ENCODE assay signal across 17 mouse cellular contexts in genomic region chr15:13284219-13284618, GRCm38 (mm10).
DNase-seq lines count a peak whose midpoint lies in the region; ATAC-seq and TF ChIP-seq lines count a peak whose summit lies in the region.
"Had no signal": no experiment of that assay in that cellular context is flagged by ENCODE, and none has a peak within 500 bp of the region (broad histone marks: within the 10 kb centered on the region; RNA-seq: fewer than 3 reads in every experiment).

No protein-coding gene starts in this region.

- H3K4me3 ChIP-seq in lung, embryonic 16.5 days (ENCODE audit: low read length), result no peak overlapping the region
- H3K4me3 ChIP-seq in lung, adult 2 months (replicated peaks; ENCODE audit: extremely low read depth, low read depth, low read length), result no peak overlapping the region
- no peak overlapping the region for H3K4me3 ChIP-seq in heart, embryonic 13.5 days
- H3K4me3 ChIP-seq: hindbrain, embryonic 13.5 days; limb, embryonic 15.5 days; midbrain, embryonic 12.5 days; myocyte had no signal

- TF ChIP-seq CTCF in lung, adult 2 months (IDR thresholded peaks at IDR 0.05; ENCODE audit: insufficient read depth, low read length), result no peak

- H3K9ac ChIP-seq in lung, embryonic 16.5 days (ENCODE audit: low read length), result no peak overlapping the region
- no peak overlapping the region for H3K9ac ChIP-seq in heart, embryonic 13.5 days
- H3K9ac ChIP-seq: hindbrain, embryonic 13.5 days; limb, embryonic 15.5 days; midbrain, embryonic 12.5 days had no signal

- no peaks in the 10 kb centered on the region for H3K36me3 ChIP-seq in lung, embryonic 16.5 days (ENCODE audit: control insufficient read depth, insufficient read depth, low read length)
- no peaks in the 10 kb centered on the region for H3K36me3 ChIP-seq in heart, embryonic 13.5 days
- H3K36me3 ChIP-seq: hindbrain, embryonic 13.5 days; limb, embryonic 15.5 days; midbrain, embryonic 12.5 days had no signal

- no peak for TF ChIP-seq POLR2A in lung, adult 2 months (IDR thresholded peaks at IDR 0.05; ENCODE audit: borderline replicate concordance, extremely low read depth, low read depth, low read length)

- DNase-seq in frontal cortex, postnatal 14 days (ENCODE audit: low spot score in 2 of 2), result no peak
- no peak for DNase-seq in lung, adult 2 months
- no peak for DNase-seq in Muller cell, postnatal 12 days (ENCODE audit: inconsistent ontology term)
- no peak for DNase-seq in thymus, postnatal 4 days
- DNase-seq: cerebellum, adult 9-11 months; gastrocnemius, postnatal 36 days; kidney, postnatal 25 days; right cerebral cortex, postnatal 14 days had no signal

- peak; percentile 22; the same call in 1 of the 2 replicates for ATAC-seq in frontal cortex, adult (ENCODE audit: low TSS enrichment)
- peak; percentile 86 for ATAC-seq in lung, embryonic 16.5 days (ENCODE audit: low read depth)
- no peak for ATAC-seq in heart, embryonic 13.5 days (ENCODE audit: extremely low read depth, insufficient number of reproducible peaks, low FRiP score, low TSS enrichment)
- ATAC-seq: CD4-positive, CD25-positive, alpha-beta regulatory T cell, adult 4 months; intestine, embryonic 16.5 days had no signal

- H3K9me3 ChIP-seq in lung, embryonic 16.5 days (ENCODE audit: control insufficient read depth, low read length), result no peaks in the 10 kb centered on the region
- no peaks in the 10 kb centered on the region for H3K9me3 ChIP-seq in heart, embryonic 13.5 days
- H3K9me3 ChIP-seq: hindbrain, embryonic 13.5 days; limb, embryonic 15.5 days; midbrain, embryonic 12.5 days had no signal

- H3K27ac ChIP-seq in lung, embryonic 16.5 days (ENCODE audit: low read length), result no peak overlapping the region
- H3K27ac ChIP-seq in heart, embryonic 13.5 days (replicated peaks), result peak overlapping the region; percentile 36; the same call in 1 of the 2 replicates
- H3K27ac ChIP-seq: hindbrain, embryonic 13.5 days; limb, embryonic 15.5 days; midbrain, embryonic 12.5 days had no signal

- H3K4me2 ChIP-seq in lung, embryonic 16.5 days (ENCODE audit: low read depth, low read length), result no peak overlapping the region
- no peak overlapping the region for H3K4me2 ChIP-seq in heart, embryonic 13.5 days
- H3K4me2 ChIP-seq: hindbrain, embryonic 13.5 days; limb, embryonic 15.5 days; midbrain, embryonic 12.5 days had no signal

- 60% methylated on average over 2 of the region's 2 CpGs for WGBS in lung, embryonic 16.5 days
- 65% methylated on average over 2 of the region's 2 CpGs for WGBS in lung, adult 2 months
- WGBS in heart, embryonic 13.5 days, result 67% methylated on average over 2 of the region's 2 CpGs

- no peaks in the 10 kb centered on the region; the same call in 1 of the 2 replicates for H3K4me1 ChIP-seq in lung, embryonic 16.5 days (replicated peaks; ENCODE audit: control insufficient read depth, insufficient read depth, low read length)
- H3K4me1 ChIP-seq in lung, adult 2 months (ENCODE audit: control insufficient read depth, insufficient read depth, low read length), result no peaks in the 10 kb centered on the region
- H3K4me1 ChIP-seq in heart, embryonic 13.5 days, result peaks cover 15% of the 10 kb centered on the region
- H3K4me1 ChIP-seq: hindbrain, embryonic 13.5 days had no signal

- no peaks in the 10 kb centered on the region for H3K27me3 ChIP-seq in lung, embryonic 16.5 days (ENCODE audit: control insufficient read depth, insufficient read depth, low read depth, low read length)
- no peaks in the 10 kb centered on the region for H3K27me3 ChIP-seq in heart, embryonic 13.5 days (replicated peaks)
- H3K27me3 ChIP-seq: hindbrain, embryonic 13.5 days; limb, embryonic 15.5 days had no signal
